Mouse (Mus musculus) heart, postnatal 14 days (tissue): ENCODE data around the gene Snx15. TPM values are rescaled to one million over a fixed set of nuclear protein-coding genes. Genes with fewer than 3 reads are reported as not detected.
A peak's percentile ranks its signal among the peaks of the same experiment; 100 is the strongest.

Experiments
- DNase-seq, 2 experiments: peaks; one replicate each; pipeline ENCODE4 v3.0.0; 2021 to 2022
- intact Hi-C: fragments of 180-260 bp; cut with DNase I; formaldehyde crosslinking; loops from one replicate; pipeline ENCODE4 v1.15.1; 2025
- total RNA-seq, 2 experiments: library from RNA; stranded (reverse); gene quantifications; 2 replicates each; pipeline ENCODE4 v1.2.3; 2021

The Snx15 gene
- total RNA-seq, 2 experiments from 2014 or later: 12.2 to 14.7 TPM

- intact Hi-C loops: no loop called here
Observed at GRCm38 (mm10) chr19:6079983-6080480, 48.1 kb downstream of the Snx15 start, which contains the start of gene Tmem262. Gene Tmem262 (plus strand): TSS chr19:6080033.

GRCm38 (mm10) chr19:6076564-6077393, 51.3 kb downstream of the Snx15 start, which contains the start of gene Vps51:
Gene Vps51 (minus strand): TSS chr19:6077231.
- intact Hi-C loops: no loop called here
- DNase-seq: peak; percentile 79 to 89

More at GRCm38 (mm10) chr19:6079983-6080480, 48.1 kb downstream of the Snx15 start, which contains the start of gene Tmem262:
- DNase-seq: no peak

- no peak for DNase-seq
- intact Hi-C loops: no loop called here
Observed at GRCm38 (mm10) chr19:6073889-6074288, 54.2 kb downstream of the Snx15 start.

DNA sequence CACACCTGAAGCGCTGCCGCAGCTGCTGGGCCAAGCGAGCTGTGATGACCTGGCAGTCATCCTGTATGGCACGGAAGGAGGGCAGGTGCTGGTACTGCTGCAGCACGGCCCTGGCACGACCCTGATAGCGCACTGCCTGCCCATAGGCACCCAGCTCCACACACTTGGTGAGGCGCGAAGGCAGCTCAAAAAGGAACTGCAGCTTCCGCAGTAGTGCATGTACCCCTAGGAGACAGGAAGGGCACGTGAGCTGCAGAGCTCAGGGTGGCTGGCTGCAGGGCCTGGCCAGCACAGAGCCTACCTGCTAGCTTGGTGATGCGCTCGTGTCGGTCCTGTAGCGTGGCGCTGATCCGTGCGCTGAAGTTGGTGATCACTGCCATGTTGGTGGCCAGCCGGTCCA, 56.8 kb downstream of the Snx15 start:
- intact Hi-C loops: no loop called here
- no peak for DNase-seq

DNA sequence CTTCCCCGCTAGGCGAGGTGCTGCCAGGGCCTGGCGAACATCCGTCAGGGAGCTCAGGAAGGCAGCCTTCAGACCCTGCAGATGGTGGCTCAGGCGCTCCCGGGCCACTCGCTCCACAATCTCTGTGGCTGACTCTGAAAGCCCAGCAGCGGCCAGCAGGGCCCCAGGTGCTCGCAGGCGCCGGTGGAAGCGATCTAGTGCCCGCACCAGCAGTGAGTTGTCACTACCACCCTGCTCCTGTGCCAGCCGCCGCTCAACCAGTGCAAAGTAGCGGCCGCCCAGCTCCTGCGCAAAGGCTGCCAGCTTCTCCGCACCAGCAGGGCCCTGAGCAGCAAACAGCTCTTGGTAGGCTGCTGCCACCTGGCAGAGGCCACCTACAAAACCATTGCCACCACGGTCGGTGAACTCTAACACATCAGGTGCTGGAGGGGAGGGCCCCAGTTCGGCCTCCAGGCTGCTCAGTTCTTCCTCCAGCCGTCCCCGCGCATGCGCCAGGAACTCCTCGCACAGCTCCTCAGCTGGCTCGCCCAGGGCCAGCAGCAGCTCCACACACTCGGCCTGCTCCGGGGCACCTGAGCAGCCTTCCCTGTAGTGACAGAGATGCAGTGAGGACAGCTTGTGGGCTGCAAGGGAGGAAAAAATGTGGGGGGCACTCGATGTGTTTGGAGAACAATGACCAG, 57.4 kb downstream of the Snx15 start:
- DNase-seq: no peak
- intact Hi-C loops: no loop called here

- intact Hi-C loops: loop anchor here (10.0 kb wide), 1 partner anchor 265 kb away; the partner anchor contains the start of gene Men1
- no peak for DNase-seq
Observed at GRCm38 (mm10) chr19:6069851-6070250, 58.3 kb downstream of the Snx15 start.

Other genes with a start within 250 kb of the Snx15 start
- under 1 TPM; 0.79 to 0.93 TPM for gene Tigd3, start 234.2 kb downstream of the Snx15 start, total RNA-seq
- gene Dpf2, start 215.3 kb downstream of the Snx15 start, total RNA-seq: 100 to 1,000 TPM; 101 TPM
- 10 to 100 TPM in 1 of 2 experiments, 1 to 10 TPM in 1; 9.9 to 12.0 TPM for gene Cdc42ep2, start 203.5 kb downstream of the Snx15 start, total RNA-seq
- gene Pola2, start 164.1 kb downstream of the Snx15 start, total RNA-seq: 10 to 100 TPM; 12.3 to 14.2 TPM
- gene Slc22a20, start 142.2 kb downstream of the Snx15 start, total RNA-seq: not detected
- gene Capn1, start 112.4 kb downstream of the Snx15 start, total RNA-seq: 10 to 100 TPM; 31.7 to 36.8 TPM
- 10 to 100 TPM; 17.5 to 18.9 TPM for gene Syvn1, start 81.7 kb downstream of the Snx15 start, total RNA-seq
- 10 to 100 TPM; 37.1 to 37.4 TPM for gene Mrpl49, start 70.5 kb downstream of the Snx15 start, total RNA-seq
- 100 to 1,000 TPM; 597 to 635 TPM for gene Fau, start 70.5 kb downstream of the Snx15 start, total RNA-seq
- gene Znhit2, start 67.1 kb downstream of the Snx15 start, total RNA-seq: 10 to 100 TPM; 11.8 to 12.6 TPM
- 1 to 10 TPM; 2.9 to 5.5 TPM for gene Tm7sf2, start 59.9 kb downstream of the Snx15 start, total RNA-seq
- 10 to 100 TPM; 27.9 to 32.3 TPM for gene Vps51, start 51.1 kb downstream of the Snx15 start, total RNA-seq
- gene Tmem262, start 48.3 kb downstream of the Snx15 start, total RNA-seq: not detected
- not detected for gene Gm28374, start 46.0 kb downstream of the Snx15 start, total RNA-seq
- gene Zfpl1, start 43.3 kb downstream of the Snx15 start, total RNA-seq: 10 to 100 TPM; 16.7 to 19.7 TPM
- 1 to 10 TPM; 1.1 to 1.5 TPM for gene Cdca5, start 43.3 kb downstream of the Snx15 start, total RNA-seq
- gene AC131692.1, start 33.9 kb downstream of the Snx15 start, total RNA-seq: not detected
- gene Naaladl1, start 22.5 kb downstream of the Snx15 start, total RNA-seq: not detected
- gene Sac3d1, start 9.7 kb downstream of the Snx15 start, total RNA-seq: 1 to 10 TPM; 9.4 to 9.7 TPM
- gene Batf2, start 12.7 kb upstream of the Snx15 start, total RNA-seq: under 1 TPM; 0.46 to 0.88 TPM
- 10 to 100 TPM; 54.8 to 58.4 TPM for gene Arl2, start 13.2 kb upstream of the Snx15 start, total RNA-seq
- gene Majin, start 56.1 kb upstream of the Snx15 start, total RNA-seq: not detected
- not detected for gene Gpha2, start 98.1 kb upstream of the Snx15 start, total RNA-seq
- 10 to 100 TPM; 31.4 to 35.1 TPM for gene Ppp2r5b, start 107.6 kb upstream of the Snx15 start, total RNA-seq
- gene Atg2a, start 113.4 kb upstream of the Snx15 start, total RNA-seq: 10 to 100 TPM; 20.4 to 22.7 TPM
- 100 to 1,000 TPM; 163 to 172 TPM for gene Ehd1, start 148.4 kb upstream of the Snx15 start, total RNA-seq
- gene Cdc42bpg, start 178.2 kb upstream of the Snx15 start, total RNA-seq: 1 to 10 TPM; 8.9 to 9.8 TPM
- gene Men1, start 206.7 kb upstream of the Snx15 start, total RNA-seq: 10 to 100 TPM; 18.2 to 18.5 TPM
- gene Map4k2, start 212.8 kb upstream of the Snx15 start, total RNA-seq: 10 to 100 TPM; 56.3 TPM
- 100 to 1,000 TPM; 102 to 105 TPM for gene Sf1, start 235.4 kb upstream of the Snx15 start, total RNA-seq